Mouse (Mus musculus) cortical plate, adult 2 months (tissue): ENCODE data around the gene Jun.

ENCODE experiments used
- CTCF ChIP-seq: fragments of 200-500 bp; IDR thresholded peaks from 2 replicates; pipeline ENCODE4 v1.5.1; 2011; ENCODE audit warnings: mild to moderate bottlenecking, control low read depth, low read length; ENCODE audit not compliant: insufficient read depth; ENCODE audit errors: extremely low read depth
- POLR2A ChIP-seq: fragments of 200-500 bp; IDR thresholded peaks from 2 replicates; pipeline ENCODE4 v1.6.1; 2011; ENCODE audit warnings: mild to moderate bottlenecking, low read length, control low read depth; ENCODE audit not compliant: insufficient read depth; ENCODE audit errors: extremely low read depth

DNA sequence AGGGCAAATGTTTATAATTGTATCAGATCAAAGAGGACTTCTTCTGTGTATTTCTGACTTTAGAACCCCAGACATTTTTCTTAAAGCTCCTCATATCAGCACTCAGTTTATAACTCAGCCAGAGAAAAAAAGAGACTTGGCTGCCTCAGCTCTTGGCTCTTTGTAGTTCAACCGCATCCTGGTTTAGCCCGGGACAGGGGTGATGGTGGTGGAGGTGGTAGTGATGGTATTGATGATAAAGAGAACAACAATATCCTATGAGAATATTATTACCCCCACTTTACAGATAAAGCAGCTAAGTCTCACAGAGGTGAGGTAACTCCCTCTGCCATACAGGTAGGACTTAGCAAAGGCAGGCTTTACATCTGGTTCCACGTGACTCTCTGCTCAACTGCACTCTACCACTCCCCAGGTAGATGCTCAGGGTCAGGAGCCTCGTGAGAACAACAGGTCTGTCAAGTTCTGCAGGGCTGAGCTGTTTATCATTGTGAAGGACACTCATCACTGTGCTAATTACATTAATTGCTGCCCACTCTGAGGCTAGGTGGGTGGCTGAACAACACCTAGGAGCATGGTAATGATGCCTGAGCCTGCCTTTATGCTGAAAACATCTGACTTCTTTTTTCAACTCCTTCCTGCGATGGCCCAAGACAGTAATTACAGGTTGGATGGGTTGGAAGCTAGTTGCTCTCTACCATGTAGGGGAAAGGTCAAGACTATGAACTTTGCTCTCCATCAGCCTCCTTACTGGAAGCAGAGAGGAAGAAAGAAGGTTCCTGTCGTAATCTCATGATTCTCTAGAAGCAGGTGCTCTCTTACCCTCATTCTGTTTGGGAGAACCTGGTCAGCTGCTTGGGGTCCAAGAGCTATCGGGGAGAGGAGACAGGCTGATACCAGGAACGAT lies 16.3 kb upstream of the Jun start:
- TF ChIP-seq CTCF (no peak), POLR2A (no peak)
